Mouse (Mus musculus): ENCODE data around the gene Hivep2. TPM values are rescaled to one million over a fixed set of nuclear protein-coding genes. Genes with fewer than 3 reads are reported as not detected.

Hivep2 gene
- polyA plus RNA-seq, 1 experiment: 8.7 TPM

DNA sequence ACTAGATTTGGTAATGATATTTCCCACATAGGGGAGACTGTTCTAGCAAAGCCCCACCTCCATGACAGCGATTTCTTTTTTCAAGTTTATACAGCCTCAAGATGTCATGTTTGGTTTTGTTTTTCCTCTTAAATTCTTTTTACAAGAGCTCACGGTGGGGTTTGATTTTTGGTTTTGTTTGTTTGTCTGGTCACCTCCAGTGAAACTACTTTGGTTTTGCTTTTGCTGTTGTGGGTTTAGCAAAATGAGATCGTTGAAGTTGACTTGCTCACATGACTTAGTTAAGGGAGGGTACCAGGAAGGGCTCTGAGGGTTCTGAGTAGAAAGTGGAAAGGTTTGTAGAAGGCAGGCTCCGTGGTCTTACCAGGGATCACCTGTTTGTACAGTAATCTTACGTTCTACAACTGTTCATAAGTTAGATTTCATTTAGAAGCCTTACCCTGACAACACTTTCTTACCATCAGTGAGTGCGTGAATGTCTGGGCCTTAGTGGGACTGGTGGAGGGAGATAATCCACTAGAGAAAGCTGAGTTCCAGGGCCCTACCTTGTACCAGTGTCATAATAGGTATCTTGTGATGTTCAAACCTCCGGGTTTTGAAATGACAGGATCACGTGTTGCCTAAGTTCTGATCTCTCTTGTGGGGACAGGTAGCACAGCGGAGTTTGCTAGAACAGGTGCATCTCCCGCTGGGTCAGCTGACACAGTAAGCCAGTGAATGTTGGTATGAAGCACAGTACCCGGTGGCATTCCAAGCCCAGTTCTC lies 92.1 kb downstream of the Hivep2 start:
- TF ChIP-seq CTCF (IDR thresholded peaks at IDR 0.05; ENCODE audit: extremely low read depth, insufficient read depth, insufficient read length, insufficient replicate concordance): no peak
- TF ChIP-seq POLR2A (IDR thresholded peaks at IDR 0.05; ENCODE audit: low read depth, low read length): no peak
- no peak overlapping the region for H3K4me3 ChIP-seq (ENCODE audit: extremely low read depth, insufficient read depth, insufficient read length)
- H3K27me3 ChIP-seq (ENCODE audit: control insufficient read depth, insufficient read depth, low read length): no peaks in the 10 kb centered on the region
- peaks cover 42% of the 10 kb centered on the region for H3K4me1 ChIP-seq (ENCODE audit: control insufficient read depth, insufficient read depth, insufficient read length)
- WGBS: 66% methylated on average over 11 of the region's 11 CpGs
- no peak for DNase-seq (ENCODE audit: low read depth in 1 of 2, low spot score in 2 of 2)
- H3K36me3 ChIP-seq (ENCODE audit: control insufficient read depth, insufficient read depth, low read length): no peaks in the 10 kb centered on the region
- H3K27ac ChIP-seq (ENCODE audit: insufficient read depth, low read length): peak overlapping the region; percentile 73

DNA sequence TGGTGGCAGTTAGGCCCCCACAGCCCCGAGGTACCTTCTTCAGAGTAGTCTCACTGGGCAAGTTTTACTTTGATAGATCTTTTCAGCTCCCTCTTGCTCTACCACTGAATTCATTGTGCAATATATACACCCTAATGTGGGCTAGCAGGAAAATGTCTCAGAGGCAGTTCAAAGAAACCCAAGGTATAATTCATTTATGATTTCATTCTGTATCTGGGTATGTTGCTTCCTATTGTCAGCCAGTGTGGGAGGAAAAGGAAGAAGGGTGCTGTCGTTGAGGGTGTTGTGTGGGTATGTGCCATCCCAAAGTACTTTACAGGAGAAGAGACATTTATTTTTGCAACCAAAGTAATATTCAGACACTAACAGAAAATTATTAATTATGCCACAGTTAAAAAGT lies 92.9 kb downstream of the Hivep2 start:
- Histone ChIP-seq H3K27me3 (ENCODE audit: control insufficient read depth, insufficient read depth, low read length) (no peaks in the 10 kb centered on the region), H3K27ac (ENCODE audit: insufficient read depth, low read length) (peak overlapping the region; percentile 4; the same call in 1 of the 2 replicates), H3K36me3 (ENCODE audit: control insufficient read depth, insufficient read depth, low read length) (no peaks in the 10 kb centered on the region), H3K4me1 (ENCODE audit: control insufficient read depth, insufficient read depth, insufficient read length) (peaks cover 42% of the 10 kb centered on the region), H3K4me3 (ENCODE audit: extremely low read depth, insufficient read depth, insufficient read length) (no peak overlapping the region)
- DNase-seq (ENCODE audit: low read depth in 1 of 2, low spot score in 2 of 2): no peak
- TF ChIP-seq CTCF (IDR thresholded peaks at IDR 0.05; ENCODE audit: extremely low read depth, insufficient read depth, insufficient read length, insufficient replicate concordance) (no peak), POLR2A (IDR thresholded peaks at IDR 0.05; ENCODE audit: low read depth, low read length) (no peak)
- WGBS: 41% methylated on average over 2 of the region's 2 CpGs

DNA sequence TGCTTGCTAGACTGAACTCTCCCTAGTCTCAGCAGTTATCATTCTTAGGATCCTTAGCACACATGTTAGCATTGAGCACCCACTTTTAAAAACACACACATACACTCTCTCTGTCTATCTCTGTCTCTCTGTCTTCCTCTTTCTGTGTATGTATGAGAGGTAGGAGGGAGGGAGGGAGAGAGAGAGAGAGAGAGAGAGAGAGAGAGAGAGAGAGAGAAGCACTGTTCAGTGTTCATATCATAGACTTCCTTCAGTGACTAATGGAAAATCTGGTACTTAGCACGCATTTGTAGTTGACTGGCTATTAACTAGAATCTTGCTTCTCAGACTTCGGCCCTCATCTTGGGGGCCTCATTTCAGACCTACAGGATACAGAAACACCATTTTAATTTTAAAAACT lies 93.7 kb downstream of the Hivep2 start:
- Histone ChIP-seq H3K27ac (ENCODE audit: insufficient read depth, low read length) (no peak overlapping the region), H3K4me1 (ENCODE audit: control insufficient read depth, insufficient read depth, insufficient read length) (peaks cover 42% of the 10 kb centered on the region), H3K36me3 (ENCODE audit: control insufficient read depth, insufficient read depth, low read length) (no peaks in the 10 kb centered on the region), H3K4me3 (ENCODE audit: extremely low read depth, insufficient read depth, insufficient read length) (no peak overlapping the region), H3K27me3 (ENCODE audit: control insufficient read depth, insufficient read depth, low read length) (no peaks in the 10 kb centered on the region)
- WGBS: 57% methylated on average over 2 of the region's 2 CpGs
- no peak for DNase-seq (ENCODE audit: low read depth in 1 of 2, low spot score in 2 of 2)
- TF ChIP-seq CTCF (IDR thresholded peaks at IDR 0.05; ENCODE audit: extremely low read depth, insufficient read depth, insufficient read length, insufficient replicate concordance) (no peak), POLR2A (IDR thresholded peaks at IDR 0.05; ENCODE audit: low read depth, low read length) (no peak)

DNA sequence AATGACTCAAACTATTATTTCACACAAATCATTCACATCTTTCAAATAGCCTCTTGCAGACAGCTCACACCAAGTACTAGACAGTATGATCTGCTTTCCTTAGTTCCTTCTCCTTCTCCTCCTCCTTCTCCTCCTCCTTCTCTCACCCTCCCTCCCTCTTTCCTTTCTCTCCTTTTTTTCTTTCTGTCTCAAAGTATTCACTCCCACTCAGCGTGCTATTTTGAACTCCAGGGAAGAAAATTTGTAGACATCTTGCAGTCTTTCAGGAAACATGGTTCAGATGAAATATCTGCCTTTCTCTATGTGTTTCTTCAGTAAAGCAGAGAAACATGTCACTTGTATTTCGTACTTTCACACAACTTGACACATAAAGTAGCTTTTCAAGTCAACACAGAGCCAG lies 94.4 kb downstream of the Hivep2 start:
- WGBS: 75% methylated on average over 2 of the region's 2 CpGs
- Histone ChIP-seq H3K36me3 (ENCODE audit: control insufficient read depth, insufficient read depth, low read length) (no peaks in the 10 kb centered on the region), H3K27ac (ENCODE audit: insufficient read depth, low read length) (no peak overlapping the region), H3K27me3 (ENCODE audit: control insufficient read depth, insufficient read depth, low read length) (no peaks in the 10 kb centered on the region), H3K4me1 (ENCODE audit: control insufficient read depth, insufficient read depth, insufficient read length) (peaks cover 39% of the 10 kb centered on the region), H3K4me3 (ENCODE audit: extremely low read depth, insufficient read depth, insufficient read length) (no peak overlapping the region)
- DNase-seq (ENCODE audit: low read depth in 1 of 2, low spot score in 2 of 2): no peak
- TF ChIP-seq CTCF (IDR thresholded peaks at IDR 0.05; ENCODE audit: extremely low read depth, insufficient read depth, insufficient read length, insufficient replicate concordance) (no peak), POLR2A (IDR thresholded peaks at IDR 0.05; ENCODE audit: low read depth, low read length) (no peak)

DNA sequence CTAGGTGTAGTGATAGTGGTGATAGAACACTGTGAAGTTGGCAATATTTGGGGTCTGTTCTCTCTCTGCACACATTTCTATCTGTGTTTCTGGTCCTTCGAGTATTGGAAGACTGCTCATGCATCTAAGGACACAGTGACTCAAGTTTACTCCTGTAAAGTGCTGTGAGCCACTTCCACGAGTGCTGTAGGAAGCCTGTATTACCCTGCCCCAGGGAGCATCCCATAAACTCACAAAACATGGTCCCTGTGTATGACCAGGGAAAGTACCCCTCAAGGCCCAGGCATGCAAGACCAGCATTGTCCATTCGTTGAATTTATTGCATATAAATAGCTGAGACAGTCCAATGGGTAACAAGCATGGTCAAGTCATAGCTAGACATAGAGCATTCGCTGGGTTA lies 97.4 kb downstream of the Hivep2 start:
- Histone ChIP-seq H3K27me3 (ENCODE audit: control insufficient read depth, insufficient read depth, low read length) (no peaks in the 10 kb centered on the region), H3K27ac (ENCODE audit: insufficient read depth, low read length) (no peak overlapping the region), H3K4me1 (ENCODE audit: control insufficient read depth, insufficient read depth, insufficient read length) (peaks cover 18% of the 10 kb centered on the region), H3K4me3 (ENCODE audit: extremely low read depth, insufficient read depth, insufficient read length) (no peak overlapping the region), H3K36me3 (ENCODE audit: control insufficient read depth, insufficient read depth, low read length) (peaks cover 1% of the 10 kb centered on the region; the same call in 1 of the 2 replicates)
- no peak for DNase-seq (ENCODE audit: low read depth in 1 of 2, low spot score in 2 of 2)
- 96% methylated on average over 4 of the region's 4 CpGs for WGBS
- no peak for TF ChIP-seq CTCF (IDR thresholded peaks at IDR 0.05; ENCODE audit: extremely low read depth, insufficient read depth, insufficient read length, insufficient replicate concordance)

DNA sequence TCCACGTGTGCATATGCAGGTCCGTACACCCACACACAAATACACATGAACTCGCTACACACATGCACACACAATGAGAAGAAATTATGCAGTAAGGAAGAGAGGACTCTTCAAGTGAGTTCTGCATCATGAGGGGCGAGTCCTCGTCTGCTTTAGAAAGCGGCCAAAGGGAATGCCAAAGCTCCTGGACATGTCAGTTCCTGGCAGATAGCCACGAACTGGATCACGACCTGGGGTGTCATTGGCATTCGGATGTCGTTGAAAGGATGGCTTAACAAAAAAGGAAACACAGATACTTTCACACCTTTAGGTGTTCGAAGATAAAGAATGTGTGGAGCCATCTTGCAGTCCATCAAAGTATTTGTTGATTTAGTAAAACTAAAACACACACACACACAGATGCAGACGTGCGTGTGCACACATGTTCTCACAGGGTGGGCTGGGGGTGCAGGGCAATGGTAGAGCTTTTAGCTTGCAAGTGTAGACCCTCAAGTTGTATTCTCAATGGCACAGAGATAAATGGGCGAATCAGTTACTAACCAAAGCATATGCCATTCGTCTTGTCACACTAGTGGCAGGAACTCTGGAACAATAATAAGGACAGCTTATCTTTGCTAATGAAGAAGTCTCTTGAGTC lies 99.0 kb downstream of the Hivep2 start:
- 90% methylated on average over 15 of the region's 15 CpGs for WGBS
- H3K4me1 ChIP-seq (ENCODE audit: control insufficient read depth, insufficient read depth, insufficient read length): peaks cover 5% of the 10 kb centered on the region; the same call in 1 of the 2 replicates
- TF ChIP-seq CTCF (IDR thresholded peaks at IDR 0.05; ENCODE audit: extremely low read depth, insufficient read depth, insufficient read length, insufficient replicate concordance) (no peak), POLR2A (IDR thresholded peaks at IDR 0.05; ENCODE audit: low read depth, low read length) (no peak)

DNA sequence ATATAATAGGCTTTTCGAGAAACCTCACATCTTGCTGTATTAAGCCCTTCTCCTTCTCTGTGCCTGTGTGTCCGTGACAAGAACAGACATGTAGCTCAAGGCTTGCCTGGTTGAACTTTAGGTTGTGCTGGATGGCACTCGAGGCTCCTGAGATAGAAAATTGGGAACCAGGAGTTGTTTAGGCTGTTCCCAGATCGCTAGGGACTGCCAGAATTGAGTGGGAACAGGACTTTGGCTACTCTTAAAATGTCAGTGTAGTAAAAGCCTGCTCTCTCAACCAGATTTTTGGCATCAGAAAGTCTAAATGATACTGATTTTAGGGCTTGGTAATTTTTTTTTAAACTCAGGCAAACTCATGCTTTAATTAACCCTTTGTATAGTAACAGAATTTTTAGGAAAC lies 101.9 kb downstream of the Hivep2 start:
- TF ChIP-seq POLR2A (IDR thresholded peaks at IDR 0.05; ENCODE audit: low read depth, low read length): no peak
- TF ChIP-seq CTCF (IDR thresholded peaks at IDR 0.05; ENCODE audit: extremely low read depth, insufficient read depth, insufficient read length, insufficient replicate concordance): no peak
- no peak for DNase-seq (ENCODE audit: low read depth in 1 of 2, low spot score in 2 of 2)
- H3K27ac ChIP-seq (ENCODE audit: insufficient read depth, low read length): no peak overlapping the region
- no peak overlapping the region for H3K4me3 ChIP-seq (ENCODE audit: extremely low read depth, insufficient read depth, insufficient read length)
- WGBS: 83% methylated on average over 4 of the region's 4 CpGs
- peaks cover 3% of the 10 kb centered on the region; the same call in 1 of the 2 replicates for H3K36me3 ChIP-seq (ENCODE audit: control insufficient read depth, insufficient read depth, low read length)
- no peaks in the 10 kb centered on the region for H3K27me3 ChIP-seq (ENCODE audit: control insufficient read depth, insufficient read depth, low read length)
- no peaks in the 10 kb centered on the region for H3K4me1 ChIP-seq (ENCODE audit: control insufficient read depth, insufficient read depth, insufficient read length)

More for the DNA sequence above, 99.0 kb downstream of the Hivep2 start:
- no peak overlapping the region for H3K27ac ChIP-seq (ENCODE audit: insufficient read depth, low read length)
- no peak for DNase-seq (ENCODE audit: low read depth in 1 of 2, low spot score in 2 of 2)
- no peak overlapping the region for H3K4me3 ChIP-seq (ENCODE audit: extremely low read depth, insufficient read depth, insufficient read length)
- H3K27me3 ChIP-seq (ENCODE audit: control insufficient read depth, insufficient read depth, low read length): no peaks in the 10 kb centered on the region
- H3K36me3 ChIP-seq (ENCODE audit: control insufficient read depth, insufficient read depth, low read length): peaks cover 1% of the 10 kb centered on the region; the same call in 1 of the 2 replicates

Data from spleen, adult 2 months (tissue).